In the genomic region with DNA sequence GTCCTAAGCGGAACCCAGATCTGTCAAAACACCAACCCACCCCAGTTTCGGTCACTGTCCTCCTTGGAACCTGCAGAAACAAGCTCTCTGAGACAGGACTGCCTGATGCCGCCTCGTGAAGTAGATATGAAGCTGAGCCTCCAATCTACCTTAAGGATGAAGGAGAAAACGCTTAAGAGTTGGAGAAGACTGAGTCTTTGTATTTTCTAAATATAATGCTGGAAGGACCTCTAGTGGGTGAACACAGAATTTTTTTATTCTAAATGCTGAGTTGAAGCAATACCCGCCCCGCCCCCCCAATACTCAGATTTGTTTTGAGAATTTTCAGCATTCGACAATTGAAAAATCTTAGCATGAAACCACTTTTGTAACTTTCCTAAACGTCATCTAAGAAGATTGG, we compare ENCODE assay signal across 1 mouse cellular context.
TF ChIP-seq lines count a peak whose summit lies in the region.

No protein-coding gene starts in this region.

TF ChIP-seq in MEL, 35 proteins besides CTCF, POLR2A, EP300 and RAD21:
- TF ChIP-seq MAZ (IDR thresholded peaks at IDR 0.05; ENCODE audit: low read depth, low read length) (no peak), SMC3 (IDR thresholded peaks at IDR 0.05; ENCODE audit: low read depth, low read length) (peak; percentile 22; the same call in 1 of the 2 replicates)
